Mouse (Mus musculus) lung, postnatal 0 days (tissue): ENCODE measurements around the gene Ccl9.

Source experiments
- CTCF ChIP-seq: IDR thresholded peaks from 2 replicates; pipeline ENCODE4 v1.5.1; 2016; ENCODE audit warnings: antibody characterized with exemption, mild to moderate bottlenecking
- EP300 ChIP-seq: IDR thresholded peaks from 2 replicates; pipeline ENCODE4 v1.6.1; 2016; ENCODE audit warnings: antibody characterized with exemption, mild to moderate bottlenecking, control low read depth

DNA sequence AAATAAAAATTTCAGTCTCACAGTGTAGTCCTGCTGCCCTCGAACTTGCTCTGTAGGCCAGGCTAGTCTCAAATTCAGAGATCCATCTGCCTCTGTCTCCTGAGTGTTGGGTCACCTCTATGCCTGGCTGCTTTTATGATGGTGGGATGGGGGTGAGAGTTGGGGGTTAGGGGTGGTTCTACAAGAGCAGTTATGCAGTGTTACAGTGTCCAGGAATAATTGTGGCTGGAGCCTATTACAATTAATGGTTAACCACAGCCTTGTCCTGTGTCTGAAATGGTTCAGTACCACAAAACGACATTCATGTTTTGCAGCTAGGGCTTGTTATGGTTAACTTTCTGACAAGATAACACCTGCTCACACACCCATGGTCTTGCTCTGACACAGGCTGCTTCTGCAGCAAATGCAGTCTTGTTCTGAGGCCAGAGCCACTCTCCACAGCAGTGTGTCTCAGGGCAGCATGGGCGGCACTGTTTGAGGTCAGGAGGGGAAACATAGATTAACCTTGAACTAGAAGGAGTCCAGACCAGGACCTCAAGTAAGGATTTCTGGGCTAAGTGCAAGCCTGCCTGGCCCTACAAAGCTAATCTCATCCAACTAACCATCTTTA, 39.6 kb downstream of the Ccl9 start:
- TF ChIP-seq CTCF, result no peak
- no peak for TF ChIP-seq EP300
